ENCODE assay signal across 8 mouse cellular contexts in genomic region chr6:125039131-125039530, GRCm38 (mm10). TPM values are rescaled to one million over a fixed set of nuclear protein-coding genes. Genes with fewer than 3 reads are reported as not detected.
DNase-seq lines count a peak whose midpoint lies in the region; ATAC-seq and TF ChIP-seq lines count a peak whose summit lies in the region.

No protein-coding gene starts in this region.

- no peak for TF ChIP-seq POLR2A in myocyte (IDR thresholded peaks at IDR 0.05; ENCODE audit: insufficient read length, low read depth)

- peak overlapping the region; percentile 53 for H3K9ac ChIP-seq in kidney, embryonic 16.5 days (replicated peaks; ENCODE audit: low read length)
- peak overlapping the region; percentile 52 for H3K9ac ChIP-seq in embryonic facial prominence, embryonic 11.5 days (replicated peaks; ENCODE audit: low read length)
- no peak overlapping the region for H3K9ac ChIP-seq in intestine, embryonic 15.5 days

- H3K79me2 ChIP-seq in myocyte (ENCODE audit: control insufficient read depth, insufficient read depth) = peaks cover 16% of the 10 kb centered on the region

- H3K4me1 ChIP-seq in kidney, embryonic 16.5 days (ENCODE audit: insufficient read depth, low read length) = peaks cover 9% of the 10 kb centered on the region
- H3K4me1 ChIP-seq in embryonic facial prominence, embryonic 11.5 days (ENCODE audit: control insufficient read depth, insufficient read depth, low read length) = no peaks in the 10 kb centered on the region
- no peaks in the 10 kb centered on the region for H3K4me1 ChIP-seq in intestine, embryonic 15.5 days (replicated peaks)

- no peaks in the 10 kb centered on the region for H3K27me3 ChIP-seq in kidney, embryonic 16.5 days (ENCODE audit: insufficient read depth, low read length)
- H3K27me3 ChIP-seq in embryonic facial prominence, embryonic 11.5 days (ENCODE audit: control insufficient read depth, insufficient read depth, low read length) = no peaks in the 10 kb centered on the region
- no peaks in the 10 kb centered on the region for H3K27me3 ChIP-seq in intestine, embryonic 15.5 days (replicated peaks)
- no peaks in the 10 kb centered on the region for H3K27me3 ChIP-seq in myocyte (ENCODE audit: control insufficient read depth, insufficient read depth, insufficient read length)

- H3ac ChIP-seq in myocyte (ENCODE audit: control insufficient read depth, insufficient read length) = no peak overlapping the region

- H3K4me3 ChIP-seq in kidney, embryonic 16.5 days (ENCODE audit: low read length) = peak overlapping the region; percentile 66
- H3K4me3 ChIP-seq in embryonic facial prominence, embryonic 11.5 days (ENCODE audit: low read depth, low read length) = no peak overlapping the region; the same call in 1 of the 2 replicates
- H3K4me3 ChIP-seq in intestine, embryonic 15.5 days (replicated peaks) = peak overlapping the region; percentile 29
- peak overlapping the region; percentile 64 for H3K4me3 ChIP-seq in myocyte

- H3K27ac ChIP-seq in kidney, embryonic 16.5 days (ENCODE audit: low read length) = peak overlapping the region; percentile 84
- 0 out of 2 replicates have a peak overlapping the region, but pooled peaks have one; percentile 29 for H3K27ac ChIP-seq in embryonic facial prominence, embryonic 11.5 days (replicated peaks; ENCODE audit: low read depth, low read length)
- H3K27ac ChIP-seq in intestine, embryonic 15.5 days = peak overlapping the region; percentile 65

- WGBS in kidney, embryonic 16.5 days = 8% methylated on average over 8 of the region's 8 CpGs
- 5% methylated on average over 8 of the region's 8 CpGs for WGBS in embryonic facial prominence, embryonic 11.5 days
- 4% methylated on average over 8 of the region's 8 CpGs for WGBS in intestine, embryonic 15.5 days

- DNase-seq in kidney, postnatal 14 days = no peak
- DNase-seq in embryonic facial prominence, embryonic 11.5 days (ENCODE audit: low spot score) = no peak
- DNase-seq in left cerebral cortex, adult 9 months (ENCODE audit: low spot score in 2 of 2) = no peak
- DNase-seq in urinary bladder, postnatal 25 days (ENCODE audit: low spot score) = no peak
- DNase-seq in c-Kit-positive CD71-positive TER-119-positive erythroid progenitor cells, embryonic 14.5 days (ENCODE audit: low spot score) = no peak

- peak; percentile 7; the same call in 1 of the 2 replicates for ATAC-seq in kidney, embryonic 16.5 days (ENCODE audit: low FRiP score, low TSS enrichment)
- ATAC-seq in embryonic facial prominence, embryonic 11.5 days (replicated peaks; ENCODE audit: insufficient number of reproducible peaks, low FRiP score, low TSS enrichment, low read depth) = 0 out of 2 replicates have a peak, but pooled peaks have one; percentile 16
- peak; percentile 22 for ATAC-seq in intestine, embryonic 15.5 days

- H3K9me3 ChIP-seq in kidney, embryonic 16.5 days (ENCODE audit: low read length) = no peaks in the 10 kb centered on the region
- H3K9me3 ChIP-seq in embryonic facial prominence, embryonic 11.5 days (replicated peaks; ENCODE audit: control insufficient read depth, low read length) = no peaks in the 10 kb centered on the region
- no peaks in the 10 kb centered on the region for H3K9me3 ChIP-seq in intestine, embryonic 15.5 days

- peak overlapping the region; percentile 58 for H3K4me2 ChIP-seq in kidney, embryonic 16.5 days (replicated peaks; ENCODE audit: low read depth, low read length)
- peak overlapping the region; percentile 19; the same call in 1 of the 2 replicates for H3K4me2 ChIP-seq in embryonic facial prominence, embryonic 11.5 days (ENCODE audit: low read depth, low read length)
- H3K4me2 ChIP-seq in intestine, embryonic 15.5 days (replicated peaks) = peak overlapping the region; percentile 52
- peak overlapping the region; percentile 68 for H3K4me2 ChIP-seq in myocyte (ENCODE audit: low read depth)

- H3K36me3 ChIP-seq in kidney, embryonic 16.5 days (ENCODE audit: insufficient read depth, low read length) = peaks cover 40% of the 10 kb centered on the region
- peaks cover 2% of the 10 kb centered on the region; the same call in 1 of the 2 replicates for H3K36me3 ChIP-seq in embryonic facial prominence, embryonic 11.5 days (replicated peaks; ENCODE audit: control insufficient read depth, insufficient read depth, low read depth, low read length)
- H3K36me3 ChIP-seq in intestine, embryonic 15.5 days = peaks cover 17% of the 10 kb centered on the region
- peaks cover 14% of the 10 kb centered on the region for H3K36me3 ChIP-seq in myocyte (ENCODE audit: control insufficient read depth, insufficient read depth)

TF ChIP-seq in myocyte, 11 proteins besides CTCF, POLR2A, EP300 and RAD21:
- TF ChIP-seq POLR2AphosphoS2 (IDR thresholded peaks at IDR 0.05; ENCODE audit: insufficient read length, low read depth) = no peak
- TF ChIP-seq MAX (IDR thresholded peaks at IDR 0.05; ENCODE audit: low read depth) = no peak

RNA-seq across cellular contexts. Expression of gene Ing4, which starts 0.4 kb away (rescaled TPM):
- 152 and 158 TPM in 2 replicates for polyA plus RNA-seq in kidney, embryonic 16.5 days (2015; fragmentation: Nextera tagmentation; extraction: Ambion mirVana)
- 141 and 145 TPM in 2 replicates for polyA plus RNA-seq in embryonic facial prominence, embryonic 11.5 days (2014; fragmentation: Nextera tagmentation; extraction: Ambion mirVana)
- polyA plus RNA-seq in intestine, embryonic 15.5 days (2015; fragmentation: Nextera tagmentation; extraction: Ambion mirVana) = 96.2 and 103 TPM in 2 replicates
- 31.2 TPM for polyA plus RNA-seq in myocyte (2012; fragmentation: generic; extraction: Trizol)

RNA-seq across cellular contexts. Expression of gene Acrbp, which starts 10.4 kb away (rescaled TPM):
- 16.3 and 20.4 TPM in 2 replicates for polyA plus RNA-seq in kidney, embryonic 16.5 days (2015; fragmentation: Nextera tagmentation; extraction: Ambion mirVana)
- 10.0 and 12.5 TPM in 2 replicates for polyA plus RNA-seq in embryonic facial prominence, embryonic 11.5 days (2014; fragmentation: Nextera tagmentation; extraction: Ambion mirVana)
- polyA plus RNA-seq in intestine, embryonic 15.5 days (2015; fragmentation: Nextera tagmentation; extraction: Ambion mirVana) = 8.5 and 9.3 TPM in 2 replicates
- 1.4 TPM for polyA plus RNA-seq in myocyte (2012; fragmentation: generic; extraction: Trizol)

RNA-seq across cellular contexts. Expression of gene Lpar5, which starts 28.6 kb away (rescaled TPM):
- polyA plus RNA-seq in kidney, embryonic 16.5 days (2015; fragmentation: Nextera tagmentation; extraction: Ambion mirVana) = 0.30 and 0.60 TPM in 2 replicates
- 0.25 and 0.49 TPM in 2 replicates for polyA plus RNA-seq in embryonic facial prominence, embryonic 11.5 days (2014; fragmentation: Nextera tagmentation; extraction: Ambion mirVana)
- 5.8 and 6.1 TPM in 2 replicates for polyA plus RNA-seq in intestine, embryonic 15.5 days (2015; fragmentation: Nextera tagmentation; extraction: Ambion mirVana)
- polyA plus RNA-seq in myocyte (2012; fragmentation: generic; extraction: Trizol) = not detected

RNA-seq across cellular contexts. Expression of gene Zfp384, which starts 30.2 kb away (rescaled TPM):
- polyA plus RNA-seq in kidney, embryonic 16.5 days (2015; fragmentation: Nextera tagmentation; extraction: Ambion mirVana) = 13.7 and 14.7 TPM in 2 replicates
- 7.7 and 10.6 TPM in 2 replicates for polyA plus RNA-seq in embryonic facial prominence, embryonic 11.5 days (2014; fragmentation: Nextera tagmentation; extraction: Ambion mirVana)
- 13.4 and 14.3 TPM in 2 replicates for polyA plus RNA-seq in intestine, embryonic 15.5 days (2015; fragmentation: Nextera tagmentation; extraction: Ambion mirVana)
- 20.8 TPM for polyA plus RNA-seq in myocyte (2012; fragmentation: generic; extraction: Trizol)

RNA-seq across cellular contexts. Expression of gene Pianp, which starts 42.6 kb away (rescaled TPM):
- polyA plus RNA-seq in kidney, embryonic 16.5 days (2015; fragmentation: Nextera tagmentation; extraction: Ambion mirVana) = 2.1 and 2.3 TPM in 2 replicates
- polyA plus RNA-seq in embryonic facial prominence, embryonic 11.5 days (2014; fragmentation: Nextera tagmentation; extraction: Ambion mirVana) = 1.1 and 1.9 TPM in 2 replicates
- polyA plus RNA-seq in intestine, embryonic 15.5 days (2015; fragmentation: Nextera tagmentation; extraction: Ambion mirVana) = 1.8 and 2.1 TPM in 2 replicates
- polyA plus RNA-seq in myocyte (2012; fragmentation: generic; extraction: Trizol) = 1.1 TPM

Comparison
In these comparisons a context has a peak if more than half of its experiments do, and no peak if none do; other contexts are left out.
1. H3K27ac ChIP-seq: peak in every context shown above with its lines; median percentile 84 in kidney, embryonic 16.5 days; 65 in intestine, embryonic 15.5 days; 29 in embryonic facial prominence, embryonic 11.5 days.